Mouse (Mus musculus) layer of hippocampus, postnatal 36 days (tissue): ENCODE results near the gene Ankrd63. TPM values are rescaled to one million over a fixed set of nuclear protein-coding genes. Genes with fewer than 3 reads are reported as not detected.

ENCODE experiments used
- DNase-seq, 2 experiments: peaks; one replicate each; pipeline ENCODE4 v3.0.0; 2022
- total RNA-seq, 2 experiments: library from RNA; stranded (reverse); gene quantifications; 2 replicates each; pipeline ENCODE4 v1.2.3; 2021

Ankrd63 gene
- total RNA-seq, 2 experiments from 2014 or later: 14.6 to 16.9 TPM

- no peak for DNase-seq
Observed at GRCm38 (mm10) chr2:118687791-118688190, 16.0 kb downstream of the Ankrd63 start.

GRCm38 (mm10) chr2:118686693-118687092 is 17.1 kb downstream of the Ankrd63 start:
- DNase-seq: no peak

- no peak for DNase-seq
Observed at GRCm38 (mm10) chr2:118685088-118685487, 18.7 kb downstream of the Ankrd63 start.

- DNase-seq: no peak
Observed at GRCm38 (mm10) chr2:118682544-118683260, 21.1 kb downstream of the Ankrd63 start.

- DNase-seq: no peak
Observed at GRCm38 (mm10) chr2:118680926-118681325, 22.8 kb downstream of the Ankrd63 start.

- DNase-seq: no peak
Observed at GRCm38 (mm10) chr2:118679577-118679976, 24.2 kb downstream of the Ankrd63 start.

- no peak for DNase-seq
Observed at GRCm38 (mm10) chr2:118677817-118678216, 25.9 kb downstream of the Ankrd63 start.

- peak in 1 of 2 experiments; percentile 47 for DNase-seq
Observed at GRCm38 (mm10) chr2:118676839-118677741, 26.7 kb downstream of the Ankrd63 start.

GRCm38 (mm10) chr2:118674500-118674899 is 29.3 kb downstream of the Ankrd63 start:
- DNase-seq: no peak

GRCm38 (mm10) chr2:118673686-118674465 is 29.9 kb downstream of the Ankrd63 start:
- no peak for DNase-seq

GRCm38 (mm10) chr2:118671728-118672127 is 32.0 kb downstream of the Ankrd63 start:
- DNase-seq: no peak

- DNase-seq: no peak
Observed at GRCm38 (mm10) chr2:118669785-118670184, 34.0 kb downstream of the Ankrd63 start.

- no peak for DNase-seq
Observed at GRCm38 (mm10) chr2:118669245-118669644, 34.5 kb downstream of the Ankrd63 start.

- no peak for DNase-seq
Observed at GRCm38 (mm10) chr2:118667181-118667580, 36.6 kb downstream of the Ankrd63 start.

GRCm38 (mm10) chr2:118665616-118666015 is 38.1 kb downstream of the Ankrd63 start:
- no peak for DNase-seq

- DNase-seq: no peak
Observed at GRCm38 (mm10) chr2:118664975-118665516, 38.7 kb downstream of the Ankrd63 start.

- DNase-seq: peak; percentile 31 to 35
Observed at GRCm38 (mm10) chr2:118663804-118664766, 39.7 kb downstream of the Ankrd63 start.

GRCm38 (mm10) chr2:118662902-118663803 is 40.6 kb downstream of the Ankrd63 start, which contains the start of gene Pak6:
TSS of gene Pak6 (plus strand) at chr2:118663303.
- peak; percentile 63 to 64 for DNase-seq

- no peak for DNase-seq
Observed at GRCm38 (mm10) chr2:118661891-118662290, 41.9 kb downstream of the Ankrd63 start.

- peak; percentile 37 to 42 for DNase-seq
Observed at GRCm38 (mm10) chr2:118659998-118660452, 43.7 kb downstream of the Ankrd63 start.
